Mouse (Mus musculus): ENCODE results near the gene Dynll1. TPM values are rescaled to one million over a fixed set of nuclear protein-coding genes. Genes with fewer than 3 reads are reported as not detected.
A peak's percentile ranks its signal among the peaks of the same experiment; 100 is the strongest.

The Dynll1 gene
- polyA plus RNA-seq (2017; shearing (Covaris generic)): 100 to 1,000 TPM; 272 to 484 TPM

DNA sequence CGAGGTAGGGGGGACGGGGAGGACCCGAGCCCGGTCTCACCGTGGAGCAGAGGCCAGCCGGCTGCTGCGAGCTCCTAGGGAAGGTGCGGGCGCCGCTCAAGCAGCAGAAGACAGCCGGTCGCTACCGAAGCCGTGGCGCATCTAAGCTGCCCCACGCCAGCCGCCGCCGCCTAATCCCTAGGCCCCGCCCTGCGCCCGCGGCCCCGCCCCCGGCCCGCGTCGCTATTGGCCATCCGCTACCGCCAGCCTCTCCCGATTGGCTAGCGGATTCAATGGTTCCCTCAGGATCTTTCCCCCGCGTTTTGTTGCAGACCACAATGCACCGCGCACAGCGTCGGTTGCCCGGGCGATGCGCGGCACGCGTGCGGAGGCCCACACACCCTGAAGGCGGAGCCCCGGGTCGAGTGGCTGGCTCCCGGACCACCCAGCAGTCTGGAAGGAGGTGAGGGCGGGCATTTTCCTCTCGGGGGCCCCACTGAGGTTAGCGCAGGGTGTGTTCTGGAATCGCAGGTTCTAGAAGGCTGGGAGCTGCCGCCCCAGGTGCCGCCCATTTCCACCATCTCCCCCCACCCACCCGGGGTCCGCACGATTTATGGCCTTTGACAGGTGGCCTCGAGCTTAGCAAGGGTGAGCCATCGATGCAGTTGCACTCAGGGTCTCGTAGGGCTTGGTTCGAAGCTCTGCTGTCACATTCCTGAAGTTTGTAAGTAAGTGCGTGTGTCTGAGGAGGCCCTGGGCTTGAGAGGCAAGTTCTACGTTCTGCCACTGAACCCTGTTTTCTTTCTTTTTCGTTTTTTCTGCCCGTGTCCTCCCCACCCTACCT is at the start of gene Dynll1:
Gene Dynll1, minus strand, starts transcription at position 208 of the 823 bp plus-strand sequence.
- ATAC-seq: peak; percentile 91

DNA sequence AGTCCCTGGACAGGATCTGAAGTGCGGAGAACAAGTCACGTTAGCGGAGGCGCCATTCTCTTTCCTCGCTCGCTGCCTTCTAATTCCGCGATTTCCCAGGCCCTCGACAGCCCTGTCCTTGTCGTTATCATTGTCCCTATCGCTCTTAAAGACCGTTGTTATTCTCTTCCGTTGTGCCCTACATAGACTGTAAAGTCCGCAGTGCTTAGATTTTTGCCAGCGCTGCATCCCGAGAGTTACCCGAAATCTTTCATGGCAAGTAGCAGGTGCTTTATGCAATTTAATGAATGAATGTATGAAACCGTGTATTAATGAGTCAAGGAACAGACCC is 48.4 kb upstream of the Dynll1 start:
- no peak for ATAC-seq

DNA sequence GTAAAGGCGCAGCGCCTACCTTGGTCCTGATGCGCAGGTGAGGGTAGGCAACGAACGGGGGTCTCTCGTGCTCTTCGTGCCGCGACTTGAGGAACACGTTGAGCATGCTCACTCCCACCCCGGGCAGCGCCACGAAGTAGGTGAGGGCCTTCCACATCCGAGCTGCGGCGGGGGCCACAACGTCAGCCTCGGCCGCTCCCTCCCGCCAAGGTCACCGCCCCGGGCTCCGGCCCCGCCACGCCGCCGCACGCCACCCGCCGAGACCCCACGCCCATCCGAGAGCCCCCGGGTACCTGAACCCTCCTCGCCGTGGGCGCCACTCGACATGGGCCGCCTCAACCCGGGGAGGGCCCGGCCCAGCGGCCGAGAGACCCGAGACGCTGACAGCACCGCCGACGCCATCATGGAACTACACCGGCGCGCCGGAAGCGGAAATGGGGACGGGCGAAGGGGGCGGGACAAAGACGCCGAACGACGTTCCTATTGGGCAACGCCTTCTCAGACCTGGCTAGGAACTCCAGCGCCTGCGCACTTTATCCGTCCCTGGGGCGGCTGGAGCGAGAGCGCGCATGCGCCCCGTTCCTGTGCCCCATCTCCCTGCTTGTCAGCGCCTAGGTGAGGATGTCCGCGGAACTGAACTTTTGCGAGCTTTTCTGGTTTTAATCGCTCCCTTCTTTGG is 47.9 kb upstream of the Dynll1 start, which contains the start of gene Cox6a1:
Gene Cox6a1, minus strand, starts transcription at position 436 of the 679 bp plus-strand sequence.
- ATAC-seq: peak; percentile 93

DNA sequence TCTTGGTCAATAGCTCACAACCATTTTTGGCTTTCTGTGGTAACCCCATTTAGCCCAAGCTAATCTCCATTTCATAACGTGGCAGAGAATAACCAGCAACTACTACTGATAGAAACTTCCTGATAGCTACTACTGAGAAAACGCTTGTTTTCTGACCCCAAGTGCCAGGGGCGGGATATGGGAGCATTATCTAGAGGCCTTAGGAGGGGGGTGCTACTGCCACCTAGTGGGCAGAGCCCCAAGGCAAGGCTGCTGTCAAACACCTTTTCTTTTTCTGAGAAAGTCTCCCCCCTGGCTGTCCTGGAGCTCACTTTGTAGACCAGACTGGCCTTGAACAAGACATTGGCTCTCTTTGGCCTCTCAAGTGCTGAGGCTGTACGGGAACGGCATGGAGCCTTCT is 46.8 kb upstream of the Dynll1 start:
- peak; percentile 56 for ATAC-seq

DNA sequence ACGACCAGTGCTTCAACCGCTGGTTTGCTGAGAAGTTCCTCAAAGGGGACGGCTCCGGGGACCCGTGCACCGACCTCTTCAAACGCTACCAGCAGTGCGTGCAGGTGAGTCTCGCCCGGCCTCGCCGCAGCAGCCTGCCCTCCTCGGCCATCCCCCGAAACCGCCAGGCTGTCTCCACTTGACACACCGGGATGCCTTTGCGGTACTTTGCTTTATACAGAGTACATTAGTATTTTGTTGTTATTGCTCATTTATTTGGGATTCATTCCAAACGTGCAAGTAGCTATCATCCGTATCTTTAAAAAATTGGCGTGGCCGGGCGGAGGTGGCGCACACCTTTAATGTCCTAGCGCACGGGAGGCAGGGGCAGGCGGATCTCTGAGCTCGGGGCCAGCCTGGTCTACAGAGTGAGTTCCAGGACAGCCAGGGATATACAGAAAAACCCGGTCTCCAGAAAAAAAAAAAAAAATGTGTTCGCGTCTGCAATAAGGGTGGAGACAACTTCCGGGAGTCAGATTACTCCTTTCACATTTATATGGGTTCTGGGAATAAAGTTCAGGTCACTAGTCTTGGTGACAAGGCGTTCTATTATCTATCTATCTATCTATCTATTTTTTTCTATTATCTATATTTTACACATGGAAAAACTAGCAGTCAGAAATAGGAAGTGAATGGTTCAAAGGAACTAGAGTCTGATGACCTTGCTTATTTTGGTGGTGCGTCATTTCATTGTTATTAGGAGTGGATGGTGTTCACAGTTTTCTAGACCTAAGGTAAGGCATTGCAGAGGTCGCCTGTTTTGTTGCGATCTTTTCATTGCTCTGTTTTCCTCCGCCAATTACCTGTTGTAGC is 40.7 kb upstream of the Dynll1 start:
- ATAC-seq: peak; percentile 50

DNA sequence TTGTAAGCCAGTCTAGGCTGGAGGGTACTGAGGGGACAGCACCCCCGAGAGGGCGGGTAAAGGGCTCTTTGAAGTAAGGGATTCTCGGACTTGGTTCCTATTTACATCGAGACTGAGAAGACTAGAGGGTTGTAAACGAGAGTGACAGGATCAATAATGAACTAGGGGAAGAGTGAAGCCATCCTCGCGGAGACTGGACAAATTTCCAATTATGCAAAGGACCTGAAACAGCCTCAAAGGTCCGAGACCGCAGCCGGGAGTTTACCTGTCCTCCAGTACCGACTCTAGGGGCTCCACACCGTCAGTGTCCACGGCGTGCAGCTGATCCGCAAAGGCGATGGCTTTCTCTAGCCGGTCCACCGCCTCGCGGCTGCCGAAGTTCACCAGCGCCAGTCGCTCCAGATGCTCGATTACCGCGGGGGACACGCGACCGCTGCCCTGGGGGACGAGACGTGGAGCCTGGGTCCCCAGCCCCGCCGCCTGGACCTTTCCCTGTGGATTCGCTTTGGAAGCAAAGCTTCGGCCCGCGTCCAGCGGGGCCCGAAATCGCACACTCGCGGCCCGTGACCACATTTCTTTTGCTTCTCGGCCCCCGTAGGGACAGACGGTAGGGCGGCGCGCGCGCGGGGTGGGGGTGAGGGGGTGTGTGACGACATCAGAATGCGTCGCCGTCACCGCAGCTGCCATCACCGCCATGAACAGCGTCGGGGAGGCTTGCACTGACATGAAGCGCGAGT is 39.9 kb upstream of the Dynll1 start, which contains the start of the genes Gatc and Triap1:
Gene Gatc, minus strand, starts transcription at position 602 of the 737 bp plus-strand sequence.
Gene Triap1, plus strand, starts transcription at position 649 of the 737 bp plus-strand sequence.
- peak; percentile 85 for ATAC-seq

DNA sequence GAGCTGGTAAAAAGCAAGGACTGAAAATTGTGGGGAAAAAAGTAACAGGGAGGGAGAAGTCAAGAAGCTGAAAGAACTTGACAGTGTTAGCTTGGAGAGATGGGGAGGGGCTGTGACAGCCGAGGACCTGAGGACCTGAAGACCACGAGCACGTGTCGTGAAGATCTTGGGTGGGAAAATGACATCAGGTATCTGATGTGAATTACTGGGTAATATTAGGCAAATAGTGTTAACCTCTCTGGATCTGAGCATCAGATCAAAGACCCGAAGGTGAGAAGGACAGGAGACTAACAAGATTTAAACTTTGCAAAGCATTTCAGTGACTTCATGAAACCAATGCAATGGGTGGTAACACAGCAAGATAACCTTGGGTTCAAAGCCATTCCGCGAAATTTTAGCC is 39.2 kb upstream of the Dynll1 start:
- ATAC-seq: no peak

DNA sequence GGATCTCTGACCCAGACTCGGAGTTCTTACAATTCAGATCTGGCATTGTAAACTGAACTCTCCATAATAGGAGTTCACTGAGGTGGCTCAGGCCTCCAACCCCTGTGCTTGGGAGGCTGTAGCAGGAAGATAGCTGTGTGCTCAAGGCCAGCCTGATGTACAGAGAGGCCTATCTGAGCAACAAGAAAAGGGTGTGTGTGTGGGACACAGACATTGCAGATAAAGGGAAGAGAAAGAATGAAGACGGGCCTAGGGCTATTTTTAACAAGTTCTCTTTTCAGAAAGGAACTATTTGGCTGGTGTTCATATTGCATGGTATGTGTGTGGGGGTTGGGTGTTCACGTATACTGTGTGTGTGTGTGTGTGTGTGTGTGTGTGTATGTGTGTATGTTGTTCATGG is 32.8 kb upstream of the Dynll1 start:
- ATAC-seq: no peak

DNA sequence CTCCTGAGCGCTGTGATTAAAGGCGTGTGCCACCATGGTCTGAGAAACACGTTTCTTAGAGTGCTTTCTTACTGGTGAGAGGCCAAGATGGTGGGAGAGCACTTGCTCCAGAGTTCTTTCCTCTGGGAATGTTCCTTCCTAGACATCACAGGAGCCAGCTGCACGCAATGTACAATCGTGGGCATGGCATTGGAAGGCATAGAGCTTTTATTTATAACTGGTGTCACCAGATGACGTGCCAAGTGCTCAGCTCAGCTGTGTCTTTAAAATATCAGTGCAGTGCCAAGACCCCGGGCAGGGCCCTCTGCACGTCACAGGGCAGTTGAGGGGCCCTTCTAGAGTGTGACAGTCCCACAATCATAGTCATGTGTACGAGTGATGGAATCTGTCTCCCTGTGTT is 30.2 kb upstream of the Dynll1 start:
- no peak for ATAC-seq

DNA sequence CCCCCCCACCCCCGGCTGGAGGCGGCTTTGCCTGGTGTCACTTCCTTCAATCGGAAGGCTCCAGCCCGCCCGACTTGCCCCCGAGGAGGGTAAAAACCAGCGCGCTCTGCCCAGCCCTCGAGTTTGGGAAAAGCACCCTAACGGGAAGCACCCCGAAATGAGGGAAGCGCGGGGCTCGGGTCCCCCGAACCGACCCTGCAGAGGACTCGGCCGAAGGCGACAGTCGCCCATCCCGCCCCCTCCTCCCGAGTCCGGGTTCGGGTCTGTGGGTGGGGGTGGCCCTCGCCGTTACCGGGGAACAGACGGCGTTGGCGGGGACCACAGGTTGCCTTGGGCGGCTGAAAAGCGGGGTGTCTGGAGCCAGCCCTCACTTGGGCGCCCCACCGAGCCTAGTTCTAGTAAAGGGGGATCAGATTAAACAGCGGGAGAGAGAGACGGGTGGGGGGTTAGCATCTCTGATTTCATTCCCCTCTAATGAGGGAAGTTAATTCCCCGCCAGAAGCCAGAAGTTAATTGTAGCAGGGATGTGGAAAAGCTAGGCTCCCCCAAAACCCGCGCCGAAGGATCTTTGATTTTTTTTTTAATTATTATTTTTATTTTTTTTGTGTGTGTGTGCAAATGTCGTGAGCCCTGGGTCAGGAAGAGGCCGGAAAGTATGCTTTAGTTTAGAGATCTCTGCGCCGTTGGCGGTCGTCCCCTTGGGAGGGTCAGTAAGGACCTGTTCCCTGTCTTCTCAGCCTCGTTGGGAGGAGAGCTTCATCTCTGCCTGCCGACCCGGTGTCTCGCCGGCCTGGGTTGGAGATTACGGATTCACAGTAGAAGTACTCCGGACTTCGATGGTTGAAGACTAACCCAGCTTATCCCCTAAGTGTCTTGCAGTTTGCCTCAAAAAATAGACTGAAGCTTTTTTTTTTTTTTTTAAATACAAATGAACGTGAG is 27.1 kb upstream of the Dynll1 start:
- no peak for ATAC-seq

DNA sequence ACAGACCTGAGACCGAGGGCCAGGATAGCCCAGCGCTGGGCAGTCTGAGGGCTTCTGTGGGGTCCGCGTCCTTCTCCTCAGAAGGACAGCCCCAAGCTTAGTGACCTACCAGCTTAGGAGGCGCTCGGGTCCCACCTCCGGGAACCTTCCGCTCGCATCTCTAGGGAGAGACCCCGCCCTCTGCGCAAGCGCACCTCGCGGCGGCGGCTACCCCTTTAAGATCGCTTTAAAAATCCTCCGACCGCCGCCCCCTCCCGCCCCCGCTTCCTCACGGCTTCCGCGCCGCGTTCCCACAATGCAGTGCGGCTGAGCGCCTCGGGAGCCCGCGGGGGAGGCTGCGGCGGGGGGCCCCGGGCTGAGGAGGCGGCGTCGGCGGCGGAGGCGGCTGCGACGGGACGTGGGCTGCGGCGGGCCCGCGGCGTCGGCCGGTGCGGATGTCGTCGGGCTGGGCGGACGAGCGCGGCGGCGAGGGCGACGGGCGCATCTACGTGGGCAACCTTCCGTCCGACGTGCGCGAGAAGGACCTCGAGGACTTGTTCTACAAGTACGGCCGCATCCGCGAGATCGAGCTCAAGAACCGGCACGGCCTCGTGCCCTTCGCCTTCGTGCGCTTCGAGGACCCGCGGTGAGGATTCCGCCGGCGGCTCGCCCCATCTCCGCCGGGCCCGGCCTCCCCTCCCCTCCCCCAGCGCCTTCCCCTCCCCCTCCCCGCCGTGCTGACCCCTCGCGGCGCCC is 26.2 kb upstream of the Dynll1 start, which contains the start of gene Srsf9:
Gene Srsf9, plus strand, starts transcription at position 303 of the 735 bp plus-strand sequence.
- peak; percentile 91 for ATAC-seq

DNA sequence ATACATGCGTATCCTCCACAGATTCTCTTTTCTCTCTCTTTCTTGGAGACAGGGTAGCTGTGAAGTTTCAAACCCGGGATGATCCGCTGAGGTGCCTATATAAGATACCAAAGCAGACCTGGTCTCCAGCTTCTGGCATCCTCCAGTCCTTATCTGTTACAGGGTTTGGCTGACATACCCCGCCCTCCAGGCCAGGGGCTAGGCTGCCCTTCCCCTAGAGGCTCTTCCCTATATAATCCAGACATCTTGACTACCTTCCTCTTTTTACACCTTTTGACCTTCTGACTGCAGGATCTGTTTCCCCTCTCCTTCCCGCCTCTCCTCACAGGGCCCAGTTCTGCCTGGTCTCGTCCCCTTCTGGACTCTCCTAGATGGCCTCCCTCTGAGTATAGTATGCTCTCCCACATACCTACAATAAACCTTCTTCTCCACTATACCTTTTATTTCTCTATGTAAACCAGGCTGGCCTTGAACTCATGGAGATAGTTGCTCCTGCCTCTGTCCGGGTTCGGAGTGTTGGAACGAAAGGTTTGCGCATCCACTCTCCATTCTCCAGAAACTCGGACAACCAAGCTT is 25.5 kb upstream of the Dynll1 start:
- ATAC-seq: peak; percentile 36

DNA sequence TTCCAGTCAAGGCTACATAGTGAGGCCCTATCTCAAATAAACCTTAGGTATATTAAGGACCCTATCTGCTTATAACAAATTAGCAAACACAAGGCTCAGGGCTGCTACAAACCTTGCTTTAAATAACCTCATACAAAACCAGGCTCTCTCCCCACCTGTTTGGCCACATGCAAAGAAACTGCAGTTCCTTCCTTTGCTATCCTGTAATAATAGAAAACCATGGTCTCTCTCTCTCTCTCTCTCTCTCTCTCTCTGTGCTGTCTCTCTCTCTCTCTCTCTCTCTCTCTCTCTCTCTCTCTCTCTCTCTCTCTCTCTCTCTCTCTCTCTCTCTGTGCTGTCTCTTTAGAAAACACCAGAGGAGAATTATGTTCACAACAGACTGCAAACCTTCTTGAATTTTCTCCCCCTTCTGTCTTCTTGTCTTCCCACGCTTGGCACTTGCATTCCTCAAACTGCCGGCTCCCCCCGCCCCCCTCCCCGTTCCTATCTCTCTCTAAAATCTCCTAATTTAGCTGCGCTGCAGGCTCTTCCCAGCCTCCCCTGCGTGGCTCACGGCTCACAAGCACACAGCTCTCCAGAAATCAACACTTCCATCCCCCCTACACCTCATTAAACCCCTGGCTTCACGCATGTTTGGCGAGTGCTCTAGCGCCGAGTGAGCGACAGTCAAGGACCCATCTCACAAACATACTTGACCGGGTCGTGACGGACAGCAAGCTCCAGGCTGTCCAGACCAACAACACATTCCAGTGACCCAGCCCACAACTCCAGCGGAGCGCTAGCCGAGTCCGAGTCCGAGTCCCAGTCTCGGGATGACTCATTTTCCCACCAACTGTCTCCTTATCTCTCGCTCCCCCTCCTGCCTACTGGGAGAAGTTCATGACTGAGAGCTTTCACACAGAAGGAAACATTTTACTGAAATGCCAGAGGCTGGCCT is 18.5 kb upstream of the Dynll1 start:
- ATAC-seq: peak; percentile 34

DNA sequence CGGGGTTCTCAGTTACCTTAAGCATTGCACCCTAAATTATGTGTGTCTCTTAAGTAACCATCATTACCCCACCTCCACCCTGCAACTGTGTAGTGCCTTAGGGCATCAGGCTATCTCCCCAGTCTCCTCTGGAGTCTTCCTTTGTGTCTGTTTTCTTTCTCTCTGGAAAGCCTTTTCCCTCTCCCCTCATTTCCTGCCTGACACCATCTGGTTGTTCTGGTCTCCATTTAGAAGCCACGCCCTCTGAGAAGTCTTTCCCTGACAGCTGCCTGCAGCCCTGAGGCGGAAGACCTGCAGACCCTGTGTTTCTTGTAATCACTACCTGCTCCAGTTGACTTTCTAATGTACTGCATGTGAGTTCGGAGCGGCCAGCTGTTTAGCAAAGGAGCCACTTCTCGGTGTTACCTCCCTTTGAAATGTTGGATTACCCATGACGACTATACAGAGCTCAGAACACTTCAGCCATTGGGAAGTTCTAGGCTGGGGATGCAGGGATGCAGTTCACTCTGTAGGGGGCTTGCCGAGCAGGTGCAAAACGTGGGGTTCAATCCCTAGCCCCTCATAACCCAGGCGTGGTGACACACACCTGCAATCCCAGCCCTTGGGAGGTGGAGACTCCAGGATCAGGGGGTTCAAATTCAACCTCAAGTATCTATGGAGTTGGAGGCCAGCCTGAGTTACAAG is 17.0 kb upstream of the Dynll1 start:
- peak; percentile 37 for ATAC-seq

DNA sequence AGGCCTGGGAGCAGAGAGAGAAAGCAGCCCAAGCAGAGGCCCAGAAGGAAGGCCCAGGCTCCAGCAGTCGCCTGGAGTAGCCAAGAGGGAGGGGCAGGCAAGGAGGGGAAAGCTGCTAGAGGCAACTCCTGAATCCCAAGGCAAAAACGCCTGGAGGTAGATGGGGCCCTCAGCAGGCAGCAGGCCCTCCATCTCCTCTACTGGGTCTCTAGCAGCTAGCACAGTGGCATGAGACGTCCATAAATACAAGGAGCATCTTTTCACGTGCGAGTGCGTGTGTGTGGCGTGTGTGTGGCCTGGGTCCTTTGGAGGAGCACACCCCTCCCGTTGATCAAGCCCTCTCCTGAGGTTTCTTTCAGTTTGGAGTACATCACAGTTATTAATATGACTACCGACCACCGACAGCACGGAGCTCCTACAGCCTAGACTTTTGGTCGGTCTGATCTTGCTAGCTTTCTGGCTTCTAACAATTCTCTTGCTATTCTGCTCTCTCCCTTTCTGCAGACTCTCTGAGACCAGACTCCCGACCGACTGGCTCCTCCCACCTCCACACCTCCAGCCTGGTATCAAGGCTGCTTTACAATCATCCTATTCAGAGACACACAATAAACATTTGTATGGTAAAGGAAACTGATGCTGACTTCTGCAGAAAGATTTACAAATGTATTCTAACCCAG is 16.3 kb upstream of the Dynll1 start:
- no peak for ATAC-seq

DNA sequence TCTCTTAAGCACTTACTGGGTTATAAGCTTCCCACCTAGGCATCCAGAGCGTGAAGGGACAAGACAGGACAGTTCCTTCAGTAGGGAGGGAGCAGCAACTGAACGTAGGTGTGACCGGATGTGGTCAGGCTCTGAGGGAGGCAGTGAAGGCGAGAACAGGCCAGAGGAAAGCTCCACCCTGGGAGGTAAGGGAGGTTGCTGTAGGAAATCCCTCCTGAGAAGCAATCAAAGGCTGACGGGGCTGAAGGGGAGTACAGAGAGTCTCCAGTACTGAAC is 12.8 kb upstream of the Dynll1 start:
- no peak for ATAC-seq

DNA sequence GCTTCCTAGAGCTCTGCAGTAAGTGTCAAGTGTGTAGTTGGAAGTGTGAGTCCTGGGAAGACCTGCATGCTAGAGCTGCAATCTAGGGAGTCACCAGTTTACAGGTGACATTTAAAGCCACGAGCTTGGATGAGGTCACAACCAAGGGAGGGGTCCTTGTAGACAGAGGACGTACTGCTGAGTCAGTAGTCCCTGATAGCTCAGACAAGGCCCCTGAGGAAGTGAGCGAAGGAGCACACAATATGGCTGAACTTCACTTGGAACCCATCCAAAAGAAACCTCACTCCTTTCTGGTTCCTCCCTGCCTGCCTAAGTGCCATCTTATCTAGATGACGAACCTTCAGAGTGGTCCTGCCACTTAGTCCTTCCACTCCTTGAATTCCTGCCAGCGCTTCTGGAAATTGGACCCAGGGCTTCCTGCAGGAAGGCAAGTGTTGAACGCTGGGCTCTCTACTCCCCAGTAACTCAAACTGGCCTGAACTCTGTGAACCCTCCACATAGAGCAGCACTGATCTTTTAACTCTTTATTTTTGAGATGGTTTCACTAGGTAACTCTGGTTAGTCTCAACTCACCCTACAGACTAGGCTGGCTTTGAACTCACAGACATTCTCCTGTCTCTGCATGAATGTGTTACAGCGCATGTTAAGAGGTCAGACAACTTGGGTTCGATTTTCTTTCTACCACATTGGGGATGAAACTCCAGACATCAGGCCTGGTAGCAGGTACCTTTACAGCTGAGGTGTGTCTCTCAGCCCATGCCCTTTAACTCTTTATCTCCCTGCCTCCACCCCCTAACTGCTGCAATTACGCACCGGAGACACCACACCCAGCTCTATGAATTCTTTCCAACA is 12.2 kb upstream of the Dynll1 start:
- ATAC-seq: no peak

All from CD4-positive, CD25-positive, alpha-beta regulatory T cell, adult 4 months (primary cell).